Mouse (Mus musculus) bone marrow macrophage, adult 2 months (primary cell): ENCODE data around the gene Reln.

ENCODE experiments used
- CTCF ChIP-seq: IDR thresholded peaks from 2 replicates; pipeline ENCODE4 v1.5.1; 2012; ENCODE audit warnings: low read depth, mild to moderate bottlenecking, low read length, moderate library complexity
- POLR2A ChIP-seq: IDR thresholded peaks from 2 replicates; pipeline ENCODE4 v1.6.1; 2012; ENCODE audit warnings: mild to moderate bottlenecking, low read depth, low read length, borderline replicate concordance

GRCm38 (mm10) chr5:22247850-22248249 lies 96.7 kb downstream of the Reln start:
- TF ChIP-seq POLR2A: no peak
- no peak for TF ChIP-seq CTCF
